Mouse (Mus musculus) heart, embryonic 10.5 days (tissue): ENCODE measurements around the gene Ercc5. TPM values are rescaled to one million over a fixed set of nuclear protein-coding genes. Genes with fewer than 3 reads are reported as not detected.

Experiments used
- DNase-seq: peaks from one replicate; pipeline ENCODE4 v3.0.0-alpha.2; 2017; ENCODE audit warnings: low spot score
- H3K27ac ChIP-seq: fragments of 300-500 bp; sonication (generic); 2 replicates; pipeline ENCODE4 v1.5.1; 2016; ENCODE audit warnings: mild to moderate bottlenecking
- H3K27me3 ChIP-seq: fragments of 300-500 bp; sonication (generic); 2 replicates; pipeline ENCODE4 v1.6.1; 2016; ENCODE audit warnings: mild to moderate bottlenecking; ENCODE audit not compliant: poor library complexity, insufficient read depth, severe bottlenecking
- H3K36me3 ChIP-seq: fragments of 300-500 bp; sonication (generic); 2 replicates; pipeline ENCODE4 v1.6.1; 2016; ENCODE audit warnings: mild to moderate bottlenecking, moderate library complexity
- H3K4me1 ChIP-seq: fragments of 300-500 bp; sonication (generic); 2 replicates; pipeline ENCODE4 v1.6.1; 2016; ENCODE audit warnings: mild to moderate bottlenecking
- H3K4me3 ChIP-seq: fragments of 300-500 bp; sonication (generic); 2 replicates; pipeline ENCODE4 v1.5.1; 2016; ENCODE audit warnings: mild to moderate bottlenecking, moderate library complexity
- H3K9me3 ChIP-seq: fragments of 300-500 bp; sonication (generic); 2 replicates; pipeline ENCODE4 v1.6.1; 2016; ENCODE audit warnings: mild to moderate bottlenecking, moderate library complexity
- WGBS: fragments of 180-500 bp; shearing (Covaris S2); methylation state at CpG from one replicate; pipeline ENCODE4 v1.1.7; 2016; 5-methylcytosine and 5-hydroxymethylcytosine counted together
- polyA plus RNA-seq: library from polyadenylated mRNA; unstranded; fragments of >200 nt; fragmentation: Nextera tagmentation; extraction: Ambion mirVana; gene quantifications from 2 replicates; pipeline ENCODE4 v1.2.1, GENCODE M21; 2016

The Ercc5 gene
- polyA plus RNA-seq: 14.4 and 15.0 TPM in 2 replicates

GRCm38 (mm10) chr1:44147563-44148381 is at the start of gene Ercc5:
TSS of gene Ercc5 (plus strand) at chr1:44147744.
- Histone ChIP-seq H3K27me3 (no peaks in the 10 kb centered on the region), H3K4me1 (peaks cover 3% of the 10 kb centered on the region; the same call in 1 of the 2 replicates), H3K4me3 (peak within 1 kb of the TSS; percentile 77), H3K27ac (peak within 1 kb of the TSS; percentile 95), H3K9me3 (no peaks in the 10 kb centered on the region), H3K36me3 (peaks cover 12% of the 10 kb centered on the region; the same call in 1 of the 2 replicates)
- peak; percentile 98 for DNase-seq
- WGBS: under 1% methylated on average over 66 of the region's 66 CpGs

GRCm38 (mm10) chr1:44101448-44102225 is 45.9 kb upstream of the Ercc5 start:
- DNase-seq: peak; percentile 85
- no peaks in the 10 kb centered on the region for H3K27me3 ChIP-seq
- peak overlapping the region; percentile 95 for H3K27ac ChIP-seq
- H3K4me3 ChIP-seq: peak overlapping the region; percentile 87
- no peaks in the 10 kb centered on the region for H3K9me3 ChIP-seq
- under 1% methylated on average over 55 of the region's 55 CpGs for WGBS
- peaks cover 4% of the 10 kb centered on the region; the same call in 1 of the 2 replicates for H3K4me1 ChIP-seq
- H3K36me3 ChIP-seq: peaks cover 35% of the 10 kb centered on the region

- Histone ChIP-seq H3K27me3 (no peaks in the 10 kb centered on the region), H3K9me3 (no peaks in the 10 kb centered on the region), H3K36me3 (peaks cover 34% of the 10 kb centered on the region), H3K4me1 (peaks cover 4% of the 10 kb centered on the region; the same call in 1 of the 2 replicates), H3K4me3 (peak within 1 kb of the TSS; percentile 87), H3K27ac (peak within 1 kb of the TSS; percentile 95)
- DNase-seq: peak; percentile 98
- under 1% methylated on average over 55 of the region's 55 CpGs for WGBS
Measured at GRCm38 (mm10) chr1:44102259-44102717, 45.3 kb upstream of the Ercc5 start, which contains the start of gene Tex30. TSS of gene Tex30 (minus strand) at chr1:44102441.

- peaks cover 35% of the 10 kb centered on the region for H3K36me3 ChIP-seq
- H3K4me1 ChIP-seq: peaks cover 4% of the 10 kb centered on the region; the same call in 1 of the 2 replicates
- H3K4me3 ChIP-seq: peak overlapping the region; percentile 87
- H3K27me3 ChIP-seq: no peaks in the 10 kb centered on the region
- H3K9me3 ChIP-seq: no peaks in the 10 kb centered on the region
- H3K27ac ChIP-seq: peak overlapping the region; percentile 95
- no peak for DNase-seq
- WGBS: 19% methylated on average over 5 of the region's 5 CpGs
Measured at GRCm38 (mm10) chr1:44102939-44103338, 44.6 kb upstream of the Ercc5 start.

GRCm38 (mm10) chr1:44117571-44117970 is 30.0 kb upstream of the Ercc5 start:
- peak overlapping the region; percentile 76 for H3K4me3 ChIP-seq
- no peaks in the 10 kb centered on the region for H3K27me3 ChIP-seq
- DNase-seq: no peak
- H3K27ac ChIP-seq: peak overlapping the region; percentile 97; the same call in 1 of the 2 replicates
- peaks cover 36% of the 10 kb centered on the region for H3K36me3 ChIP-seq
- H3K4me1 ChIP-seq: peaks cover 5% of the 10 kb centered on the region; the same call in 1 of the 2 replicates
- no peaks in the 10 kb centered on the region for H3K9me3 ChIP-seq

- H3K9me3 ChIP-seq: no peaks in the 10 kb centered on the region
- peak within 1 kb of the TSS; percentile 76 for H3K4me3 ChIP-seq
- WGBS: under 1% methylated on average over 39 of the region's 39 CpGs
Measured at GRCm38 (mm10) chr1:44118239-44119054, 29.1 kb upstream of the Ercc5 start, which contains the start of the genes Kdelc1 and Bivm. TSS of gene Kdelc1 (minus strand) at chr1:44118808. TSS of gene Bivm (plus strand) at chr1:44118957.

GRCm38 (mm10) chr1:44119201-44120073 is 28.1 kb upstream of the Ercc5 start:
- DNase-seq: peak; percentile 94
- peak overlapping the region; percentile 76 for H3K4me3 ChIP-seq
- H3K27me3 ChIP-seq: no peaks in the 10 kb centered on the region
- H3K36me3 ChIP-seq: peaks cover 33% of the 10 kb centered on the region
- peak overlapping the region; percentile 97 for H3K27ac ChIP-seq
- peaks cover 5% of the 10 kb centered on the region; the same call in 1 of the 2 replicates for H3K4me1 ChIP-seq
- no peaks in the 10 kb centered on the region for H3K9me3 ChIP-seq
- WGBS: under 1% methylated on average over 41 of the region's 43 CpGs

More at GRCm38 (mm10) chr1:44118239-44119054, 29.1 kb upstream of the Ercc5 start, which contains the start of the genes Kdelc1 and Bivm:
- Histone ChIP-seq H3K27ac (peak within 1 kb of the TSS; percentile 97), H3K4me1 (peaks cover 5% of the 10 kb centered on the region; the same call in 1 of the 2 replicates), H3K27me3 (no peaks in the 10 kb centered on the region), H3K36me3 (peaks cover 31% of the 10 kb centered on the region)
- peak; percentile 99 for DNase-seq

- 0% methylated on average over 6 of the region's 6 CpGs for WGBS
- DNase-seq: no peak
- H3K9me3 ChIP-seq: no peaks in the 10 kb centered on the region
- peak overlapping the region; percentile 76 for H3K4me3 ChIP-seq
- H3K36me3 ChIP-seq: peaks cover 32% of the 10 kb centered on the region
- peaks cover 5% of the 10 kb centered on the region; the same call in 1 of the 2 replicates for H3K4me1 ChIP-seq
- peak overlapping the region; percentile 97 for H3K27ac ChIP-seq
- H3K27me3 ChIP-seq: no peaks in the 10 kb centered on the region
Measured at GRCm38 (mm10) chr1:44120074-44120406, 27.5 kb upstream of the Ercc5 start.

GRCm38 (mm10) chr1:44122256-44122655 is 25.3 kb upstream of the Ercc5 start:
- Histone ChIP-seq H3K27ac (no peak overlapping the region), H3K9me3 (no peaks in the 10 kb centered on the region), H3K27me3 (no peaks in the 10 kb centered on the region), H3K4me3 (no peak overlapping the region), H3K36me3 (peaks cover 31% of the 10 kb centered on the region), H3K4me1 (peaks cover 5% of the 10 kb centered on the region; the same call in 1 of the 2 replicates)
- DNase-seq: no peak
- WGBS: 81% methylated on average over 3 of the region's 3 CpGs

GRCm38 (mm10) chr1:44125590-44125989 is 22.0 kb upstream of the Ercc5 start:
- Histone ChIP-seq H3K4me1 (no peaks in the 10 kb centered on the region), H3K27me3 (no peaks in the 10 kb centered on the region), H3K9me3 (no peaks in the 10 kb centered on the region), H3K36me3 (peaks cover 50% of the 10 kb centered on the region), H3K4me3 (no peak overlapping the region), H3K27ac (no peak overlapping the region)
- WGBS: 89% methylated on average over 4 of the region's 4 CpGs
- DNase-seq: no peak

- Histone ChIP-seq H3K9me3 (no peaks in the 10 kb centered on the region), H3K4me3 (no peak overlapping the region), H3K27ac (no peak overlapping the region), H3K36me3 (peaks cover 50% of the 10 kb centered on the region), H3K27me3 (no peaks in the 10 kb centered on the region), H3K4me1 (no peaks in the 10 kb centered on the region)
- DNase-seq: no peak
- 58% methylated on average over 4 of the region's 4 CpGs for WGBS
Measured at GRCm38 (mm10) chr1:44129929-44130581, 17.5 kb upstream of the Ercc5 start.
